Mouse (Mus musculus): Measurements from ENCODE around the gene Pla2g4e.

The Pla2g4e gene

GRCm38 (mm10) chr2:120235947-120236640 is 9.0 kb downstream of the Pla2g4e start:
- DNase-seq = no peak

- peak; percentile 46 to 47 for DNase-seq
Measured at GRCm38 (mm10) chr2:120235381-120235780, 9.8 kb downstream of the Pla2g4e start.

GRCm38 (mm10) chr2:120231642-120232041 is 13.5 kb downstream of the Pla2g4e start:
- DNase-seq = no peak

DNA sequence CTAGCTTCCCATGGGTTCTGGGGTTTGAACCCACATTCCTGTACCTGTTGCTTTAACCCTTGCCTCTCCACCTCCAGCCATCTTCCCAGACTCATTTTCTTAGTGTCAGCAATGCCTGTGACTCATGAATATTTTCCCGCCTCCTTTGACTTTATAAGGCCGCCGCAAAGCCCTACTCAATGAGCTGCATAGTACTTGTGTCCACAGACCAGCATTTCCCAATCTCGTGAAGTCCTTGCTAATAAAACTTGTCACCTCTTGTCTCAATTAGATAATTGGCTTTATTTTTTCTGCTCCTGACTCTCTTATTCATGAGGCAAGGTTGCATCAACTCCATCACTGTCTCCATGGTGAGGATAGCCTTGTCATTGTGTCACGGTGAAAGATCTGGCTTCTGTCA is 30.5 kb downstream of the Pla2g4e start:
- DNase-seq = no peak

DNA sequence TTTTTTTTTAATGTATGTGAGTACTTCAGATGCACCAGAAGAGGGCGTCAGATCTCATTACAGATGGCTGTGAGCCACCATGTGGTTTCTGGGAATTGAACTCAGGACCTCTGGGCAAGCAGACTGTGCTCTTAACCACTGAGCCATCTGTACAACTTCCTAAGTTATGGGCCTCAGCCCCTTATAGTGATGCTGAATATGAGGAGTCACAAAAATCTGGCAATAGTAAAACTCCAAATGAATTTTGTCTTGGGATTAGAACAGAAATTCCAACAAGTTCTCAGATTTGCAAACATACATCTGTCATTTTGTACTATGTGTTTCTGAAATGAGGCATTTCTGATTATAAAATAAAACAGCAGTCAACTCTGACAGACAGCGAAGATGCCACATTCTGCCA is 33.7 kb downstream of the Pla2g4e start:
- DNase-seq = no peak

DNA sequence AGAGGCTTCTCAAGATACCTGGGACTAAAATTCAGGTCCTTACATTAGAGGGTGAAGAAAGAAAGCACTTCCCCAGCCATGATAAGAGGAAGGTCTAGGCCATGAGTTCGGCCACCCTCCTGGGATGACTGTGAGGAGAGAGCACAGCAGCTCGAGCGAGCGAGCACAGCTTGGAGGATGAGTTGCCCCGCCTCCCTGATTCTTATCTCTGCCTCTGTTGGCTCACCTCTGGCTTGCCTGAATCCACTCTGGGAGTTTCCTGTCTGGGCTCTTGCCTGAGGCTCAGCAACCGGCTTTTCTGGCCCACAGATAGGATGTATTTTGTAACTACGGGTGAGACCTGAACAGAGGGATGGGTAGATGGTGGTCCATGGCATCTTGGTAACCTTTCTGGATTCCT is 37.2 kb downstream of the Pla2g4e start:
- DNase-seq = no peak

DNA sequence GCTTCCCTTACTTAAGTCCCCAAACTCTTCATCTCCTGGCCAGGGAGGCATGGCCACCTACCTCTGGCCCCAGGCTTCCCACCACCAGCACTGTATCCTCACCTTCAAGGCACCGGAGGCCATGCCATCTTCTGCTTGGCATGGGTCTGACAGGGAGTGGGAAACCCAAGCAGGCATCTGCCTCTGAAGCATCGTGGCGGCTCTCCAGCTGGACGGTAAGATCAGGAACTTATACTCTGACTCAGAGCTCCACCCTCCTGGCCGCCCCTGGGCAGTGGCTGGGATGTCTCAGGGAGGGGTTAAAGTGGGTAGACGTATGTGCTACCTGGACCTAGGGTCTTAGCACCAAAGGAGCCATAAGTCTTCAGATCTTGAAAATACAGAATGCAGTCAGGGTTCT is 38.1 kb downstream of the Pla2g4e start:
- DNase-seq = peak in 1 of 2 experiments; percentile 22

- DNase-seq = no peak
Measured at GRCm38 (mm10) chr2:120203742-120204141, 41.4 kb downstream of the Pla2g4e start.

DNA sequence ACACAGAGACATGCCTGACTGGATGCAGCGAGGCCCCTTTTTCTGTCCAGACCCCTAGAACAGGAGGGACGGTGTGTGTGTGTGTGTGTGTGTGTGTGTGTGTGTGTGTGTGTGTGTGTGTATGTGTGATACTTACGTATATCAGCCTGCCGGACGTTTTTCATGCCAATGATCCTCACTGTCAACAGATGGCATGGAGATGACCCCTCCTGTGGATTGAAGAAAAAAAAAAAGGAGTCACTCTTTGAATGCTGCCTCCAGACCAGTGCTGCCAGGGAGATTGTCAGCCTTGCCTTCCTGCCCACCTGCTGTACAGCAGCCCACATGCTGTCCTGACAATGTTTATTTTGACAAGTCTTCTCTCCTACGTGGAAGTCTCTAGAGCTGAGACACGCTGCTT is 45.1 kb downstream of the Pla2g4e start:
- peak; percentile 50 to 56 for DNase-seq

DNA sequence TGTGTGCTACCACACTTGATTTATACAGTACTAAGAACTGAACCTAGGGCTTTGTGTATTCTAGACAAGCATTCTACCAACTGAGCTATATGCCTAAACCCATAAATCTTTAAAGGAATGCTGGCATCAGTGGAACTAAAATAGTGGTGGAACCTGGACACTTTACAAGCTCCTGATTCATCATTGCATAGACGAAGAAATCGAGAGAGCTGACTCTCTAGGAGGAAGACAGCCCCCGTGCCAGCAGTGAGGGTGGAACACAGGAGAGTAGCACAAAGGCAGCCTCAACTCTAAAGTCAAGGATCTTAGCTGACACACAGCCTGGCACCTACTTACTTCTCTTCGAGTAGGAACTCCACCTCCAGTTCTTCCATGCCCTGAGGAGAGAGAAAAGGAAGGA is 57.0 kb downstream of the Pla2g4e start:
- no peak for DNase-seq

DNA sequence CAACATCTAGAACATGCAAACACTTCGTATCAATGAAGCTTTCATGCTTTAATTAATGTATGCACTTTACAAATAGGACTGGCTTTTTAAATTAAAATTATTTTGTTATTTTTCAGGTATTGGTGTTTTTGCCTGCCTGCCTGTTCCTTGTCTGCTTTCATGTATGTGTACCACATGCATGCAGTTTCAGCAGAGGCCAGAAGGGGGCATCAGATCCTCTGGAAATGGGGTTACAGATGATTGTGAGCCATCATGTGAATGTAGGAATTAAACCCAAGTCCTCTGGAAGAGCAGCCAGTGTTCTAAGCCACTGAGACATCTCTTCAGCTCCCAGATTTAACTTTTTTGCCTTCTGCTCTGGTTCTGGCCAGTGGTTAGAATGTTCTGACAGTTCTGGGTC is 57.6 kb downstream of the Pla2g4e start:
- DNase-seq = no peak

GRCm38 (mm10) chr2:120185527-120186276 is 59.4 kb downstream of the Pla2g4e start:
- peak; percentile 33 to 39 for DNase-seq

DNA sequence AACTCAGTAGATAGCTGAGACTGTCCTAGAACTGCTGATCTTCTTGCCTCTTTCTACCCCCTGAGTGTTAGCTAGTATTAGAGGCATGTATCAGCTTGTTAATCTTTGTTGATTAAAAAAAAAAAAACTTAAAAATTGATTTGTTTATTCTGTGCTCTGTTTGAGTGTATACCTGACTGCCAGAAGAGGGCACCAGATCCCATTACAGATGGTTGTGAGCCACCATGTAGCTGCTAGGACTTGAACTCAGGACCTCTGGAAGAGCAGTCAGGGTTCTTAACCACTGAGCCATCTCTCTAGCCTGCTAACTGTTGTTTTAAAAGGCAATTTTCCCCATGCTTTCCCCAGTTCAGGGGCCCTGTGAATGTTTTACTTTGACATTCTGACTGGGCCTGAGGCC is 66.2 kb downstream of the Pla2g4e start:
- DNase-seq = no peak

GRCm38 (mm10) chr2:120173718-120174117 is 71.4 kb downstream of the Pla2g4e start:
- peak; percentile 68 to 70 for DNase-seq

GRCm38 (mm10) chr2:120171362-120171761 is 73.8 kb downstream of the Pla2g4e start:
- DNase-seq = no peak

DNA sequence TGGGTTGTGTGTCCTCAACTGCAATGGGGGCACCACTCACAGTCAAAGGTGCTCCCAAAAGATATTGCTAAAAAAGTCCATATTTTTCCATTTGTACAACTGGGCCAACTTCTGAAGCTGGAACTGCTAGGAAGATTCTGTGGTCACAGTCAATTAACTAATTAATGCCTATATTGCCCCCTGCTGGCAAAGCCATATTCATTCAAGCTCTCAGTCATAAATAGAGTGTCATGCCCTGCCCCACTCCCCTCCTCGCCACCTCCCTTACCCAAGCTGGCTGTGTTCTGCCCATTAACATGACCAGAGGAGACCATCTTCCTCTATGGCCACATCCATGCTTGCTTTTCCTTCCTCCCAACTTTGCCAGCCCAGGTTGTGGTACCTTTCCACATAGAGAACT is 74.4 kb downstream of the Pla2g4e start:
- DNase-seq = no peak

- DNase-seq = no peak
Measured at GRCm38 (mm10) chr2:120169382-120169781, 75.8 kb downstream of the Pla2g4e start.

- DNase-seq = no peak
Measured at GRCm38 (mm10) chr2:120167763-120168162, 77.4 kb downstream of the Pla2g4e start.

GRCm38 (mm10) chr2:120165474-120165873 is 79.7 kb downstream of the Pla2g4e start:
- no peak for DNase-seq

DNA sequence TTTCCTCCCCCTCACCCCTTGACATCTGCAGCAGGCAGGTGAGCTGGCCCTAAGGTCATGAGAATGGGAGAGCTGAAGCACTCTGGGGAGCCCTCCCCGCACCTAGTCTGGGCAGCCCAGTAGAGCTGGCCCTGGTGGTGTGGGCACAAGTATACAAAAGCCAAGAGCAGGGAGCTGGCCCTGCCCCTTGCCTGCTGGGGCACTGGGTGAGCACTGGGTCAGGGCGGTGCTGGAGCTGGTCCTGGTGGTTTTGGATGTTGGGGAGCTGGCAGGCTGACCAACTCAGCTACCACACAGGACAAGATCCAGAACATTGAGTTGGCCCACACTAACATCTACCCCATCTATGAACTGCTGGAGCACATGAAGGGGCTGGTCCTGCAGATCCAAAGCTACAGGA is 85.7 kb downstream of the Pla2g4e start:
- no peak for DNase-seq

DNA sequence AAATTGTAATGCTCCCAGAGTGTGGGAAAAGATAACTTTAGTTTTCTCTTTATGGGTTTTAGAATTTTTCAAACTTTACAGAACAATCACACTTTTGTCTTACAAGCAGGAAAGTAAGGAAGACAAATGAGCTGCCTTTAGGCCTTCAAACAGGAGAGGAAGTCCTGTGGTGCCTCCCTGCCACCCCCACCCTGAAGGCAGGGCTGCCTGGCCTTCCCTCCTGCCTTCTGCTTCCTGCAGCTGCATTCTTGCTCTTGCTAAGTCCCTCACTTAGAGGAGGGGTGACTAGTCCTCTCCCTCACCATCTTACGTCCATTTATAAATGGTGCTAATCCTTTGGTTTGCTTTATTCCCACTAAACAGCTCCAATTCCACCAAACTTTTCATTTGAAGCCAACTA is 86.3 kb downstream of the Pla2g4e start:
- DNase-seq = no peak

DNA sequence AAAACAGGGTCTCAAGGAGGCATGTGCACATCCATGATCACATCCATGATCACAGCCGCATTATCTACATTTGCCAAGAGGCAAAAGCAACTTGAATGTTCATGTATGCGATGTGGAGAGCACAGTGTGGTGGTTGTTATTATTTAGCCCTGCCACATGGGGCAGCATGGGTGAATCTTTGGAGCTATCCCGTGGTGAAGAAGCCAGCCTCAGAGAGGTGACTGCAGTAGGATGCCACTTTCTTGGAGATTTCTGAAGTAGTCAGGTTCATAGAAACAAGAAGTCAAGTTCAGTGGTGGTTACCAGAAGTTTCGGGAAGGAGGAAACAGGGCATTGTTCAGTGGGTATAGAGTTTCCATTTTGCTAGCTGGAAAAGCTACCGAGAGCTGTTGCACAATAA is 87.1 kb downstream of the Pla2g4e start:
- DNase-seq = no peak

DNA sequence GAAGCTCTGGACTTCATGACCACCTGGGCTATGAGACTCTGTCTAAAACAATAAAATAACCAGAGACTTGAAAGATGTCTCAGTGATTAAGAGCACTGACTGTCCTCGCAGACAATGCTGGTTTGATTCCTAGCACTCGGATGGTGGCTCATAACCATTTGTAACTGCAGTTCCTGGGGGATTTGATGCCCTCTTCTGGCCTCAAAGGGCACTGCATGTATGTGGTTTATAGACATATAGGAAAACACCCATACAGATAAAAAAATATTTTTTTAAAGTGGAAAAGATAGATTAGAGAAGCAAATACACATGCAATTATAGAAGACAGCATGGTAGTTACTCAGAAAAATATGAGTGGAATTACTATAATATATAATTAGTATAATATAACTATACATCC is 87.5 kb downstream of the Pla2g4e start:
- no peak for DNase-seq

GRCm38 (mm10) chr2:120154361-120154894 is 90.7 kb downstream of the Pla2g4e start, which contains the start of gene Ehd4:
Gene Ehd4, minus strand, starts transcription at chr2:120154606.
- DNase-seq = peak; percentile 99 to 100

All from cerebellum, postnatal 36 days (tissue).